Mouse (Mus musculus): ENCODE measurements at regions not wholly inside any gene's neighbourhood (a gene's known extent, or its start where the extent isn't known, plus 50 kb on each side); places are given as distances from the start of the nearest gene placed in this dataset.

GRCm38 (mm10) chr12:51501185-51501584, 92.0 kb upstream of the Coch start:
- DNase-seq (ENCODE audit: low spot score in 2 of 2) = peak in 1 of 2 experiments; percentile 25

DNA sequence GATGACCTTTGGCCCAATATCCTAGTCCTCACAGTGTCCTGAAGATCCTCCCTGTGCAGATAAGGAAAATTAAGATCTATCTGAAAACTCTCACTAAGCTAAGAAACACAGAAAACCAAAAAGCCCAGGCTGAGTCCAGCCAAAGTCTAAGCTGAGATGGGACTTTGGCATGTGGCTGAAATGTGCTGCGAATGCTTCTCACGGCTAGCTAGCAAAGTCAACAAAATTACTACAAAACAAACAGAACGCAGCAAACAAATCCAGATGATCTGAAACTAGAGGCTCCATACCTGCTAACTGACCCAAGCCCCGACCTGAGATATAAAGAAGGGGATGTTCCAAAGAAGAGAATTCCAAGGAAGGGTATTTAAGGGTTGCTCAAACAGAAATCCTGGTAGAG, 90.4 kb upstream of the Coch start:
- DNase-seq (ENCODE audit: low spot score in 2 of 2) = no peak

GRCm38 (mm10) chr12:51503706-51504105, 89.4 kb upstream of the Coch start:
- DNase-seq (ENCODE audit: low spot score in 2 of 2) = no peak

GRCm38 (mm10) chr12:51504581-51504980, 88.6 kb upstream of the Coch start:
- DNase-seq (ENCODE audit: low spot score in 2 of 2) = no peak

- DNase-seq (ENCODE audit: low spot score in 2 of 2) = no peak
These were observed 83.1 kb upstream of the Coch start for GRCm38 (mm10) chr12:51510010-51510409.

- DNase-seq (ENCODE audit: low spot score in 2 of 2) = no peak
These were observed 76.4 kb upstream of the Coch start for GRCm38 (mm10) chr12:51516726-51517125.

DNA sequence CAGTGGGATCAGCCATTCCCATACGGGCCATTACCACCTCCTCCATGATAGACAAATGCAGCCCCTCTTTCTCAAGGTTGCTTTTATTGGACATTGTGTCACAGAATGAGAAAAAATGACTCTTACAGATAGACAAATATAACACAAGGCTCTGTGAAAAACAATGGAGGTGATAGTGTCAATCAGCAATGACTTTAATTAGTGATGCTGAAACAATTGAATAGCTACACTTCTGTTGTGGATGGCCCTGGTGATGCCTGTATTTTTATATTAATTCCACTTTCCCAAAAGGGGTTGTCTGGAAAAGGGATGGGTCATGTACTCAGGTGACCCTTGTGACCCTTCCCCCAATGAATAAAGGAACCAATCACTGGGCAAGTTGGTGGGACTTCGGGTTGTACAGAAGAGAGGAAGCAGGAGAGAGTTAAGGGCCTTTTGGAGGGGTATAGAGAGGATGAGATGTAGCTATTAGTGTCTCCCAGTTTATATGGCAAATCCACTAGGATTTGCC, 71.5 kb upstream of the Coch start:
- DNase-seq (ENCODE audit: low spot score in 2 of 2) = no peak

DNA sequence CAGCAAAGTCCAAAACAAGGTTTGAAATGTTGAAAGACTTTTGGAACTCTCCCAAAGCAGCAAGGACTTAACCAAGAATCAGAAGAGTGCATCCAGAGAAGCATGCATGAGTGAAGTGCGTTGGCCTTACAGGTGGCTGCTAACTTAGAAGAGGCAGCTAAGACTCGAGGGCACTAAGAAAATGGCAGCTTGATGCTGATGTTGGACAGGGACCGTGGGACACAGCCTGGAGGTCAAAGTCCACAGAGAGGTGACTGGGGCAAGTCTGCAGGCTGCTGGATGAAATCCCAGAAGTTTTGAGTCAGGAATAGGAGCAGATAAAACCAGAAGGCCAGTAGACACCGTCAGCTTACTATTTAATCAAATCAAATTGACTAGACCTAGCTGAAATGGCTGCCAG, 69.3 kb upstream of the Coch start:
- DNase-seq (ENCODE audit: low spot score in 2 of 2) = no peak

- DNase-seq (ENCODE audit: low spot score in 2 of 2) = no peak
These were observed 65.3 kb upstream of the Coch start for GRCm38 (mm10) chr12:51527854-51528253.

GRCm38 (mm10) chr12:51534606-51535005, 58.5 kb upstream of the Coch start:
- no peak for DNase-seq (ENCODE audit: low spot score in 2 of 2)

- DNase-seq (ENCODE audit: low spot score in 2 of 2) = no peak
These were observed 58.0 kb upstream of the Coch start for GRCm38 (mm10) chr12:51535056-51535640.

Data from left cerebral cortex, adult 8-10 months (tissue).